Mouse (Mus musculus): ENCODE measurements around the gene Tmem88.

Gene Tmem88

GRCm38 (mm10) chr11:69398059-69398458 lies at the start of gene Tmem88:
Gene Tmem88 (minus strand): TSS chr11:69398234.
- DNase-seq (ENCODE audit: inconsistent age in 2 of 2, low spot score in 1 of 2), result peak; percentile 62 to 76

- no peak for DNase-seq (ENCODE audit: inconsistent age in 2 of 2, low spot score in 1 of 2)
Measured at GRCm38 (mm10) chr11:69447299-69447698, 49.3 kb upstream of the Tmem88 start.

DNA sequence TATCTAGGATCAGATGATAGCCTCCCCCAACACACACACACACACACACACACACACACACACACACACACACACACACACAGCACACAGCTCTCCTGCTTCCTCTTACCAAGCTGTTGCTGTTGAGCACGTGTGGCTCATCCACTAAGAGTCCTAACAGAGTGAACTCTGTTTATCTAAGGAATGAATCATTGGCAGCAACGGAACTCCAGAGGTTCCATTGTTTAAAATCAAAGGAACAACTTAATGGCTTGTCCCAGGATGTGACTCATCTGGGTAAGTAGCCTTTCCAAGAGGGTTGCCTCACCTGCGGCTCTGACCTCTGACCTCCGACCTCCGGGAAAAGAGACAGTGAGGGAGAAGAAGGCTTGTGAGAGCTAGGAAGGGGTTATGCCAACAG lies 45.3 kb upstream of the Tmem88 start:
- peak; percentile 40 to 68 for DNase-seq (ENCODE audit: inconsistent age in 2 of 2, low spot score in 1 of 2)

GRCm38 (mm10) chr11:69437291-69437690 lies 39.3 kb upstream of the Tmem88 start:
- no peak for DNase-seq (ENCODE audit: inconsistent age in 2 of 2, low spot score in 1 of 2)

DNA sequence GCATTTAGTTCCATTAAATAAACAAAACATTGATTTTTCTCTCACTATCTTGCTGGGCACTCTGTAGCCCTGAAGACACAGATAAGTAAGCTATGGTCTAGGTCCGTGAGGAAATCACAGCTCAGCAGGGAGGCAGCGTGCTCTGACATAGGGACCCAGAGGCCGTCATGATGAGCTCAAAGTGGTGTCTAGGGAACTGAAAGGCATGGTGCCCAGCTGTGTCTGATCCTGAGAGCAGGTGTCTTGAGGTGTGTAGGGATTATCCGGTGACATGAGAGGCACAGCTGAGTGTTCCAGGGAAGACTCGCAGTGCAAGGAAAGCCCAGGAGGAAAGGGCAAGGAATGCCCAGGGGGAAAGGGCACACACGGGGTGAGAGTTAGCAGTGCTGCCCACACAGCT lies 35.2 kb upstream of the Tmem88 start:
- DNase-seq (ENCODE audit: inconsistent age in 2 of 2, low spot score in 1 of 2), result no peak

DNA sequence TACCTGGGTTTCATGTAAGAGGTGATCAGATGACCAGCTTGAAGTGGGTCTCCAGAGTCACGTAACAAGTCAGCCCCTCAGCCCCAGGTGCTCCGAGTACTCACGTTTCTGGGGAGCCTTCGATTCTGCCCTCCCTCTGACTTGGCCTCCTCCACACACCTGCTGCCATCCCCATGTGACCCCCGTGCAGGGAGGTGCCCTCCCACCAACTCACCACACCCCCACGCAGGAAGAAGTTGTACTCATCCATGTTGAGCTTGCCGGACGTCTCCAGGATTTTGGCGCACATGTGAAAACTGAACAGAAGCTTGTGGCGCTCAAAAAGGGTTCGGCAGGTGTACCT lies 34.6 kb upstream of the Tmem88 start:
- DNase-seq (ENCODE audit: inconsistent age in 2 of 2, low spot score in 1 of 2), result no peak

- peak; percentile 79 to 91 for DNase-seq (ENCODE audit: inconsistent age in 2 of 2, low spot score in 1 of 2)
Measured at GRCm38 (mm10) chr11:69431829-69432639, 34.0 kb upstream of the Tmem88 start.

DNA sequence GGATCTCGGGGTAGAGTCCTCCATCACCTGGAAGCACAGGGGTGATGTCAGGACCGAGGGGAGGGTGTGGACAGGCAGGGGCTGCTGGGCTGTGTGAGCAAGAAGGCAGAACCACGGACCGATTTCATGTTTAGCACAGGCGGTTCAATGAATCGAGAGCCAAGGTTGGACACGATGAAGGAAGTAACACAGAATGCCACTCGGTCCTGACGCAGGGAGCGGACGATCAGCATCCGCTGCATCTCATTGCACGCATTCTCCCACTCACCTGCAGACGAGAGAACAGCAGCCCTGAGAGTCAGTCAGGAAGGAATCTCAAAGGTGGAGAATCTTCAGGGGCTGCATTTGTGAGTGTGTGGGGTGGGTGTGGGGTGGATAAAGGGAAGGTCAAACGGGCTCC lies 32.6 kb upstream of the Tmem88 start:
- DNase-seq (ENCODE audit: inconsistent age in 2 of 2, low spot score in 1 of 2), result no peak

GRCm38 (mm10) chr11:69429313-69429712 lies 31.3 kb upstream of the Tmem88 start:
- DNase-seq (ENCODE audit: inconsistent age in 2 of 2, low spot score in 1 of 2), result peak; percentile 48 to 58

DNA sequence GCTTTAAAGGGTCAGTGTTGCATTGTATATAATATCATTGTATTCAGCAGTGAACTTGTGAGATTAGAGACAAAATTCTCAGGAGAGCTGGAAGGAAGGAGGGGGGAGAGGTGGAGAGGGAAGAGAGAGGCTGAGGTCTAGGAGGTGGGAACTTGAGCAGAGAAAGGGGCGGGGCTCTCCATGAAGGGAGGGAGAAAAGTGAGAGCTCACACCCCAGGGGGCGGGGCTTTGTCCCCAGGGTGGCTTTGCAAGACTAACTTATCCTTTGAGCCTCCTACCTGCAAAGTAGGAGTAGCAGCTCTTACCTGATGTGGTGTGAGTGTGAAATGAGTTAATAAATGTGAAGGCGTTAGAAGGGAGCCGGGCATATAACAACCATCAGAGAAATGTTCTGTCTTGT lies 30.7 kb upstream of the Tmem88 start:
- peak; percentile 58 to 67 for DNase-seq (ENCODE audit: inconsistent age in 2 of 2, low spot score in 1 of 2)

GRCm38 (mm10) chr11:69426246-69426645 lies 28.2 kb upstream of the Tmem88 start:
- no peak for DNase-seq (ENCODE audit: inconsistent age in 2 of 2, low spot score in 1 of 2)

DNA sequence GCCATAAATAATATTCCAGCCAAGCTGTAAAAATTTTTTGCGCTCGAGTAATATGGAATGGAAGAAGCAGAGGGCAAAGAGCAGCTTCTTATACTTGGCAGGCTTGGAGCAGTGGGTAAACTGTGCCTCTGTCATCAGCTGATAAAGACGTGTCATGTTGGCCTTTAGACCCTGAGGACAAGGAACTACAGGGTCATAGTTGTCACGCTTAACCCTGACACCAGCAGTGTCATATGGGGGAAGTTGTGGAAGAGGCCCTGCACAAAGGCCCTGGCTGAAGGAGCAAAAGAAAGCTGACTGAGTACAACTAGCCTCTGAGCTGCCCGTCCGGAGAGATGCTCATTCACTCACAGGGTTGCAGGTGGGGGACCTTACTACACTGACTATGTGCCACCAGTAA lies 25.9 kb upstream of the Tmem88 start:
- DNase-seq (ENCODE audit: inconsistent age in 2 of 2, low spot score in 1 of 2), result no peak

GRCm38 (mm10) chr11:69422842-69423241 lies 24.8 kb upstream of the Tmem88 start:
- DNase-seq (ENCODE audit: inconsistent age in 2 of 2, low spot score in 1 of 2), result no peak

GRCm38 (mm10) chr11:69421131-69421977 lies 23.3 kb upstream of the Tmem88 start:
- DNase-seq (ENCODE audit: inconsistent age in 2 of 2, low spot score in 1 of 2), result peak; percentile 25 to 34

DNA sequence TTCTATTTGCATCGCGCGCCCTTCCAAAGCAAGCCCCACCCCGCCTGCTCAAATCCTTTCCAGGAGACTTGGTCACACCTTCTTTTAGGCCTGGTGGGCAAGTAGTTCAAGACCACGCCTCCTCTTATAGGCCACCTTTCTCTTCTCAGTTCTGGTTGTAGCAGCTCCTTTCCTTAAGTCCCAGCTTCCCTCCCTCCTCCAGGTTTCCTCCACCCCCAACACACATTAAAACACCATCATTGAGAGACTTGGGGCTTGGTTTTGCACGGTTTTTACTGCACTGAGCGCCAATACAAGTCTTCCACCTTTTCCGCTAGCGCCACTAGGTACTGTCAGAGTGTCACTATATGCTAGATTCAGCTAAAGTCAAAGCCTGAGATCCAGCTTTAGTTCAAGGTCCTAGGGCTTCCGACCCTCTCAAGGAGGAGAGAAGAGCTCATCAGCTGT lies 22.5 kb upstream of the Tmem88 start:
- no peak for DNase-seq (ENCODE audit: inconsistent age in 2 of 2, low spot score in 1 of 2)

GRCm38 (mm10) chr11:69419813-69420553 lies 21.9 kb upstream of the Tmem88 start:
- peak; percentile 77 to 93 for DNase-seq (ENCODE audit: inconsistent age in 2 of 2, low spot score in 1 of 2)

DNA sequence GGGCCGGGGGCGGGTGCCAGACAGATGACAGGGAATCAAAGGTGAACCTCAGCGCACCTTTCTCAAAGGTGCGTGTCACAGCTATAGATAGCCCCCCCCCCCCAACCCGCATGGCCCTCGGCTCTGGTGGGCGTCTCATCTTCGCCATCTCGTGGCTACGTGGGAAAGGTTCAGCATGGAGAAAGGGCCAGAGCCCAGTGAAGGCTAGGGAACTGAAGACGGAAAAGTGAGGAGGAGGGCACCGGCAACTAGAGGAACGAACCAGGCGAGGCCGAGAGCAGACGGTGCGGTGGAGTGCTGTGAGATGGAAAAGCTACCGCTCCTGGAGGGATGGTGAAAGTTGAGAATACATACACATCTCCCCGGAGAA lies 21.4 kb upstream of the Tmem88 start:
- peak in 1 of 2 experiments; percentile 59 for DNase-seq (ENCODE audit: inconsistent age in 2 of 2, low spot score in 1 of 2)

DNA sequence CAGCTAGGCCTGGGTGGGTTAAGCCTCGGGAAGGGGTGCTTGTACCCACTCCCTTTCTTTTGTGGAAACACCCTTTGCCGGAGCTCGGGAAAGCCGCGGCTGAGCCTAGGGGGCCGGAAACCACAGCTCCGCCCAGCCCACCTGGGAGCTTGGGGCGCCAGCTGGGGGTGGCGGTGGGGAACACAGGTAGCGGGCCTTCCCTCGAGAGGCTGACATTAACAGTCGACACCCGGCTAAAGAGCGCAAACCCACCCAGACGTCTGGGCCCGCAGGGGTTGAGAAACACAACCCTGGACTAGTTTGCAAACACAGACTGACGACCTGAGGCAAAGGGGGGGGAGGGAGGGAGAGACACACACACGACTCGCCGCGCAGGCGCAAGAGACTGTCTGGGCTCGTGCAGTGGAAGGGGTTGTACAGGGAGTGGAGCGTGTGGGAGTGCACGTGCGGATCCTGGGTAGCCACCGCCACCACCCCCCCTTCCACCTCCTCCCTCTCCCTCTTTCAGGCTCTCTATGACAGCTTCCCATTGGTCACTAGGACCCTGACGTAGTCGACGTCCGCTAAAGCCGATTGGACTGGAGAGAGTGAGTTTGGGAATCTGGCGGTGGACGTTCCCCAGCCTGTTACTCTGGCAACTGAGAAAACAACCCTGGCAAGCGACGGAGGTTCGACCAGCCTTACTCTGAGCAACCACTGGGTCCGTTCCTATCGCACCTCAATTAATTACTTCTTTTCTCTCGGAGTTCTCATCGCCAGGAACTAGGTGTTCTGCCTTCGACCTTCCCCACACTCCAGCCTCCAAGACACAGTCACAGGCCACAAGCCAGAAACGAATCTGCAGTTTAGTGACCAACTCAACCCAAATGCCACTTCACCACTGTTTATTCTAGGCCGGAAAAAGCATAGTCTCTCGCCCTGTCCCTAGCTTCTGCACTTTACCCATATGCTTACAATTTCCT lies 20.7 kb upstream of the Tmem88 start:
- DNase-seq (ENCODE audit: inconsistent age in 2 of 2, low spot score in 1 of 2), result peak; percentile 96 to 98

- peak; percentile 97 to 99 for DNase-seq (ENCODE audit: inconsistent age in 2 of 2, low spot score in 1 of 2)
Measured at GRCm38 (mm10) chr11:69417449-69418384, 19.7 kb upstream of the Tmem88 start.

Data from adrenal gland, adult (tissue).